Mouse (Mus musculus): ENCODE data around the gene Cntnap1. TPM values are rescaled to one million over a fixed set of nuclear protein-coding genes. Genes with fewer than 3 reads are reported as not detected.

Cntnap1 gene
- polyA plus RNA-seq, 1 experiment from 2014 or later = 2.3 TPM

DNA sequence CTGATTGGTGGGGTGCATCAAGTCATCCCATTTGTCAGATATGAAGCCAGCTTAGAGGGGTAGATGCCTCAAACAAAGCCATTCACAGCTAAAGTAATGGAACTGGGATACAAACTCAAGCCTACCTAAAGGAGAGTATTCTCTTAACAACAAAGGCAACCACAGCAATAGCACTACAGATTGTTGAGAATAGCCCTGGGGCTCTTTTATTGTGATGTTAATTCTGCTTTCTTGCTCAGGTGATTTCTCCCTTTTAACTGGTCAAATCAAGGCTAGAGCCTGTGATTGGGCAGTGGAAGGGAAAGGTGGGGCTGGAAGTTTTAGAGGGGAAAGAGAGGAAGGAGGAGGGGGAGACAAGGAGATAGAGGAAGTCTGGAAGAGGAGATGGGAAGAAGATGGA is 63.8 kb downstream of the Cntnap1 start:
- no peak for ATAC-seq (ENCODE audit: low FRiP score, low TSS enrichment)
- Histone ChIP-seq H3K9me3 (ENCODE audit: control insufficient read depth, low read length) (no peaks in the 10 kb centered on the region), H3K4me1 (ENCODE audit: control insufficient read depth, insufficient read depth, low read length) (no peaks in the 10 kb centered on the region), H3K27me3 (ENCODE audit: control insufficient read depth, insufficient read depth, low read length) (no peaks in the 10 kb centered on the region), H3K27ac (replicated peaks; ENCODE audit: low read depth, low read length) (no peak overlapping the region), H3K36me3 (ENCODE audit: control insufficient read depth, insufficient read depth, low read length) (no peaks in the 10 kb centered on the region), H3K4me2 (ENCODE audit: low read length) (no peak overlapping the region), H3K4me3 (replicated peaks; ENCODE audit: low read depth, low read length) (no peak overlapping the region), H3K9ac (replicated peaks; ENCODE audit: low read length) (no peak overlapping the region)
- no peak for DNase-seq

DNA sequence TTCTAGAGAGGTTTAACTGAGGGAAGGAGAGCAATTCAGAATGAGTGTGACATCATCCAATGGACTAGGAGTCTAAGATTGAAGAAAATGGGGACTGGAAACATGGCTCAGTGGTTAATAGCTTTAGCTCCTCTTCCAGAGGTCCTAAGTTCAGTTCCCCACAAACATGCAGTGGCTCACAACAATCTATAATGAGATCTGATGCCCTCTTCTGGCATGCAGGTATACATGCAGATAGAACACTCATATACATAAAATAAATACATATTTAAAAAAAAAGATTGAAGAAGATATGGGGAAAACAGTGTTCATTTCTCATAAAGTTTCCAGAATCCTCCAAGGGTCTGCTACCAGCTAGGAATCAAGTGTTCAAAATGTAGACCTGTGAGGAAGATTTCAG is 65.1 kb downstream of the Cntnap1 start:
- no peak for DNase-seq
- H3K36me3 ChIP-seq (ENCODE audit: control insufficient read depth, insufficient read depth, low read length) = no peaks in the 10 kb centered on the region
- H3K4me2 ChIP-seq (ENCODE audit: low read length) = no peak overlapping the region
- no peak overlapping the region for H3K27ac ChIP-seq (replicated peaks; ENCODE audit: low read depth, low read length)
- no peak overlapping the region for H3K9ac ChIP-seq (replicated peaks; ENCODE audit: low read length)
- ATAC-seq (ENCODE audit: low FRiP score, low TSS enrichment) = no peak
- no peaks in the 10 kb centered on the region for H3K9me3 ChIP-seq (ENCODE audit: control insufficient read depth, low read length)
- no peak overlapping the region for H3K4me3 ChIP-seq (replicated peaks; ENCODE audit: low read depth, low read length)
- H3K4me1 ChIP-seq (ENCODE audit: control insufficient read depth, insufficient read depth, low read length) = no peaks in the 10 kb centered on the region
- H3K27me3 ChIP-seq (ENCODE audit: control insufficient read depth, insufficient read depth, low read length) = no peaks in the 10 kb centered on the region

DNA sequence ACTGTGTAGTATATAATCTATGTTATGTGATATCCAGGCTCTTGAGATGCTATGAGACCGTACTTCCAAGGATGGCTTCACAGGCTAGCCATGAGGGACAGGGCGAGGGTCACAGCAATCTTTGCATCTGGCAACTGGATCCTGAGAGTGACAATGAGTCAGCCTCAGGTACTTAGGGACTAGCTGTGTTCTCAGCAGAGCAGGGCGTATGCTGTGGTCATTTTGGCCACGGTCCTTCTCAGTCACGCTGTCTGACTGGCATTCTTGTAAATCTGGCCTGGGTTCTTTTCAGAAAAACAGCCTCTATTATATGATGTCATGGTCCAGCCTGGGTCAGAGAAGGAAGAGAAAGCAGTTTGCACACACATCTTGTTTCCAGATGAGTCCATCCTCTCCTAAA is 66.5 kb downstream of the Cntnap1 start:
- Histone ChIP-seq H3K4me2 (ENCODE audit: low read length) (no peak overlapping the region), H3K27me3 (ENCODE audit: control insufficient read depth, insufficient read depth, low read length) (no peaks in the 10 kb centered on the region), H3K9ac (replicated peaks; ENCODE audit: low read length) (no peak overlapping the region), H3K36me3 (ENCODE audit: control insufficient read depth, insufficient read depth, low read length) (no peaks in the 10 kb centered on the region), H3K4me3 (replicated peaks; ENCODE audit: low read depth, low read length) (no peak overlapping the region), H3K4me1 (ENCODE audit: control insufficient read depth, insufficient read depth, low read length) (no peaks in the 10 kb centered on the region), H3K27ac (replicated peaks; ENCODE audit: low read depth, low read length) (no peak overlapping the region), H3K9me3 (ENCODE audit: control insufficient read depth, low read length) (no peaks in the 10 kb centered on the region)
- no peak for DNase-seq
- WGBS = 89% methylated on average over 5 of the region's 5 CpGs
- no peak for ATAC-seq (ENCODE audit: low FRiP score, low TSS enrichment)

DNA sequence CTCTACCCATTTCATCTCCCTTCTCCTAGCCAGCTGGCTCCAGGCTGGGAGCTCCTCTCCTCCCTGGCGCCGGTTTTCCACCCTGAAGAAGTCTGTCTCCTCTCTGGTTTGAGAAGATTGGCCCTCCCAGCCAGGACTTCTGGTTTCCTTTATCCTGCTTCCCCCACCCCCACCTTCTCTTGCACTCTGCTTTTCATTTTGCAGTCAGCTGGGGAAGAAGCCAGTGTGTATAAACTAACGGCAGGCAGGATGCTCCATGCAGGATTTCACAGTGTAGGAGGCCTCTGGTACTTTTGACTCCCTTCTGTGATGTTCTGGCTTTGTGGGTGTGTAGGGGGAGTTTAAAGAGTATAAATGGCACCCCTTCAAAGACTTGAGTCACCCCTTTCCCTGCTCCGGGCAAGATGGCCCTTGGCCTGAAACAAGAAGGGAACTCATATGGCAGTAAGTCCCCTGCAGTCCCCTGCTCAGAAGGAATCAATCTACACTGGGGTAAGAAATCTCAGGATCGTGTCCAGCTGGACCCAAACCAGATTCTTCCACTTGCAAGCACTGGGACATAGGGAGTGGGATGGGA is 67.8 kb downstream of the Cntnap1 start:
- no peak overlapping the region for H3K4me2 ChIP-seq (ENCODE audit: low read length)
- no peak overlapping the region for H3K4me3 ChIP-seq (replicated peaks; ENCODE audit: low read depth, low read length)
- no peak overlapping the region for H3K27ac ChIP-seq (replicated peaks; ENCODE audit: low read depth, low read length)
- DNase-seq (no peak), ATAC-seq (ENCODE audit: low FRiP score, low TSS enrichment) (no peak)
- H3K36me3 ChIP-seq (ENCODE audit: control insufficient read depth, insufficient read depth, low read length) = no peaks in the 10 kb centered on the region
- H3K9ac ChIP-seq (replicated peaks; ENCODE audit: low read length) = no peak overlapping the region
- WGBS = 49% methylated on average over 5 of the region's 5 CpGs
- H3K4me1 ChIP-seq (ENCODE audit: control insufficient read depth, insufficient read depth, low read length) = no peaks in the 10 kb centered on the region
- no peaks in the 10 kb centered on the region for H3K9me3 ChIP-seq (ENCODE audit: control insufficient read depth, low read length)
- H3K27me3 ChIP-seq (ENCODE audit: control insufficient read depth, insufficient read depth, low read length) = no peaks in the 10 kb centered on the region

Small RNAs within 50 kb of the gene (microRNA-seq; reads per million reads assigned to microRNA genes)
- gene Gm27626 = not detected

Other genes starting within 250 kb of the Cntnap1 start
- gene Stat3, start 231.0 kb upstream of the Cntnap1 start, polyA plus RNA-seq (2014; fragmentation: Nextera tagmentation; extraction: Ambion mirVana) = 29.6 and 30.6 TPM in 2 replicates
- 8.0 and 16.3 TPM in 2 replicates for gene Cavin1, start 199.6 kb upstream of the Cntnap1 start, polyA plus RNA-seq (2014; fragmentation: Nextera tagmentation; extraction: Ambion mirVana)
- 115 and 119 TPM in 2 replicates for gene Atp6v0a1, start 161.1 kb upstream of the Cntnap1 start, polyA plus RNA-seq (2014; fragmentation: Nextera tagmentation; extraction: Ambion mirVana)
- gene Naglu, start 100.5 kb upstream of the Cntnap1 start, polyA plus RNA-seq (2014; fragmentation: Nextera tagmentation; extraction: Ambion mirVana) = 9.5 and 9.8 TPM in 2 replicates
- gene Hsd17b1, start 92.1 kb upstream of the Cntnap1 start, polyA plus RNA-seq (2014; fragmentation: Nextera tagmentation; extraction: Ambion mirVana) = 0.16 and 0.43 TPM in 2 replicates
- gene Coasy, start 88.0 kb upstream of the Cntnap1 start, polyA plus RNA-seq (2014; fragmentation: Nextera tagmentation; extraction: Ambion mirVana) = 43.6 and 44.4 TPM in 2 replicates
- gene Mlx, start 83.2 kb upstream of the Cntnap1 start, polyA plus RNA-seq (2014; fragmentation: Nextera tagmentation; extraction: Ambion mirVana) = 92.9 and 100 TPM in 2 replicates
- 19.2 and 19.6 TPM in 2 replicates for gene Psmc3ip, start 75.1 kb upstream of the Cntnap1 start, polyA plus RNA-seq (2014; fragmentation: Nextera tagmentation; extraction: Ambion mirVana)
- gene Retreg3, start 50.6 kb upstream of the Cntnap1 start, polyA plus RNA-seq (2014; fragmentation: Nextera tagmentation; extraction: Ambion mirVana) = 13.1 and 26.0 TPM in 2 replicates
- gene Tubg1, start 50.6 kb upstream of the Cntnap1 start, polyA plus RNA-seq (2014; fragmentation: Nextera tagmentation; extraction: Ambion mirVana) = 73.3 and 75.5 TPM in 2 replicates
- 42.2 and 56.0 TPM in 2 replicates for gene Tubg2, start 14.6 kb upstream of the Cntnap1 start, polyA plus RNA-seq (2014; fragmentation: Nextera tagmentation; extraction: Ambion mirVana)
- gene Plekhh3, start 828 bp downstream of the Cntnap1 start, polyA plus RNA-seq (2014; fragmentation: Nextera tagmentation; extraction: Ambion mirVana) = 8.2 and 8.4 TPM in 2 replicates
- gene Ccr10, start 4.9 kb downstream of the Cntnap1 start, polyA plus RNA-seq (2014; fragmentation: Nextera tagmentation; extraction: Ambion mirVana) = 0.16 TPM in 1 of 2 replicates, not detected in the other
- gene Ezh1, start 55.9 kb downstream of the Cntnap1 start, polyA plus RNA-seq (2014; fragmentation: Nextera tagmentation; extraction: Ambion mirVana) = 25.1 and 25.6 TPM in 2 replicates
- 59.7 and 84.0 TPM in 2 replicates for gene Ramp2, start 75.5 kb downstream of the Cntnap1 start, polyA plus RNA-seq (2014; fragmentation: Nextera tagmentation; extraction: Ambion mirVana)
- gene Vps25, start 83.2 kb downstream of the Cntnap1 start, polyA plus RNA-seq (2014; fragmentation: Nextera tagmentation; extraction: Ambion mirVana) = 111 and 134 TPM in 2 replicates
- 4.3 and 5.3 TPM in 2 replicates for gene Wnk4, start 90.0 kb downstream of the Cntnap1 start, polyA plus RNA-seq (2014; fragmentation: Nextera tagmentation; extraction: Ambion mirVana)
- gene Cntd1, start 108.5 kb downstream of the Cntnap1 start, polyA plus RNA-seq (2014; fragmentation: Nextera tagmentation; extraction: Ambion mirVana) = 0.38 and 0.55 TPM in 2 replicates
- 221 and 243 TPM in 2 replicates for gene Coa3, start 108.6 kb downstream of the Cntnap1 start, polyA plus RNA-seq (2014; fragmentation: Nextera tagmentation; extraction: Ambion mirVana)
- gene Becn1, start 131.8 kb downstream of the Cntnap1 start, polyA plus RNA-seq (2014; fragmentation: Nextera tagmentation; extraction: Ambion mirVana) = 148 and 193 TPM in 2 replicates
- 101 and 103 TPM in 2 replicates for gene Psme3, start 145.7 kb downstream of the Cntnap1 start, polyA plus RNA-seq (2014; fragmentation: Nextera tagmentation; extraction: Ambion mirVana)
- gene Aoc2, start 154.5 kb downstream of the Cntnap1 start, polyA plus RNA-seq (2014; fragmentation: Nextera tagmentation; extraction: Ambion mirVana) = 1.3 and 1.7 TPM in 2 replicates
- gene Aoc3, start 160.1 kb downstream of the Cntnap1 start, polyA plus RNA-seq (2014; fragmentation: Nextera tagmentation; extraction: Ambion mirVana) = 0.04 TPM in 1 of 2 replicates, not detected in the other
- gene G6pc, start 197.0 kb downstream of the Cntnap1 start, polyA plus RNA-seq (2014; fragmentation: Nextera tagmentation; extraction: Ambion mirVana) = not detected in 2 replicates
- 90.7 and 101 TPM in 2 replicates for gene Aarsd1, start 247.1 kb downstream of the Cntnap1 start, polyA plus RNA-seq (2014; fragmentation: Nextera tagmentation; extraction: Ambion mirVana)